Mouse (Mus musculus) liver, adult (tissue): ENCODE results near the gene Bpifa3.

Experiments
- GATA4 ChIP-seq: IDR thresholded peaks from 2 replicates; pipeline ENCODE4 v1.6.1; 2014; ENCODE audit warnings: mild to moderate bottlenecking, low read length; ENCODE audit not compliant: insufficient replicate concordance

Bpifa3 gene

GRCm38 (mm10) chr2:154130120-154130519 is at the start of gene Bpifa3:
Gene Bpifa3, plus strand, starts transcription at chr2:154130336.
- TF ChIP-seq GATA4: no peak

GRCm38 (mm10) chr2:154097734-154098133 is 32.4 kb upstream of the Bpifa3 start:
- no peak for TF ChIP-seq GATA4

- TF ChIP-seq GATA4: no peak
Observed at GRCm38 (mm10) chr2:154117381-154117780, 12.8 kb upstream of the Bpifa3 start.

GRCm38 (mm10) chr2:154142580-154142979 is 12.4 kb downstream of the Bpifa3 start, which contains the start of gene Bpifa1:
Gene Bpifa1, plus strand, starts transcription at chr2:154142880.
- no peak for TF ChIP-seq GATA4

- TF ChIP-seq GATA4: no peak
Observed at GRCm38 (mm10) chr2:154143735-154144134, 13.6 kb downstream of the Bpifa3 start.

- TF ChIP-seq GATA4: no peak
Observed at GRCm38 (mm10) chr2:154147496-154147895, 17.4 kb downstream of the Bpifa3 start.

GRCm38 (mm10) chr2:154158433-154158832 is 28.3 kb downstream of the Bpifa3 start:
- TF ChIP-seq GATA4: no peak

GRCm38 (mm10) chr2:154162307-154162706 is 32.2 kb downstream of the Bpifa3 start, which contains the start of gene Bpifa5:
Gene Bpifa5, plus strand, starts transcription at chr2:154162607.
- no peak for TF ChIP-seq GATA4

GRCm38 (mm10) chr2:154163306-154163705 is 33.2 kb downstream of the Bpifa3 start:
- no peak for TF ChIP-seq GATA4

- TF ChIP-seq GATA4: no peak
Observed at GRCm38 (mm10) chr2:154169172-154169571, 39.0 kb downstream of the Bpifa3 start.

- no peak for TF ChIP-seq GATA4
Observed at GRCm38 (mm10) chr2:154171621-154172020, 41.5 kb downstream of the Bpifa3 start.

- no peak for TF ChIP-seq GATA4
Observed at GRCm38 (mm10) chr2:154173313-154173712, 43.2 kb downstream of the Bpifa3 start.

- no peak for TF ChIP-seq GATA4
Observed at GRCm38 (mm10) chr2:154185319-154185718, 55.2 kb downstream of the Bpifa3 start.

GRCm38 (mm10) chr2:154185748-154186147 is 55.6 kb downstream of the Bpifa3 start:
- no peak for TF ChIP-seq GATA4

GRCm38 (mm10) chr2:154187468-154187867 is 57.3 kb downstream of the Bpifa3 start:
- TF ChIP-seq GATA4: no peak
